Mouse (Mus musculus) C2C12 (cell line): Measurements from ENCODE around the gene Kcnma1.

ENCODE experiments used
- CTCF ChIP-seq: IDR thresholded peaks from one replicate; pipeline ENCODE4 v1.5.1; 2011; ENCODE audit not compliant: control insufficient read depth, insufficient read depth, insufficient read length
- MAX ChIP-seq: IDR thresholded peaks from one replicate; pipeline ENCODE4 v1.6.1; 2011; ENCODE audit warnings: mild to moderate bottlenecking, control low read depth
- MYOG ChIP-seq: IDR thresholded peaks from one replicate; pipeline ENCODE4 v1.6.1; 2011; ENCODE audit not compliant: control insufficient read depth, insufficient read length; ENCODE audit errors: extremely low read depth
- USF1 ChIP-seq: IDR thresholded peaks from one replicate; pipeline ENCODE4 v1.6.1; 2011; ENCODE audit warnings: low read depth, mild to moderate bottlenecking, control low read depth, moderate library complexity

- TF ChIP-seq CTCF (no peak), USF1 (no peak), MAX (no peak), MYOG (no peak)
Measured at GRCm38 (mm10) chr14:23360491-23360995, 653.7 kb downstream of the Kcnma1 start.
